Mouse (Mus musculus) testis, adult 2 months (tissue): ENCODE measurements at regions not wholly inside any gene's neighbourhood (a gene's known extent, or its start where the extent isn't known, plus 50 kb on each side); places are given as distances from the start of the nearest gene placed in this dataset.

Source experiments
- H3K27ac ChIP-seq: fragments of 200-500 bp; 2 replicates; pipeline ENCODE4 v1.5.1; 2012; ENCODE audit warnings: low read depth, low read length; ENCODE audit not compliant: control insufficient read depth, insufficient read depth
- H3K27me3 ChIP-seq: fragments of 200-500 bp; 2 replicates; pipeline ENCODE4 v1.6.1; 2012; ENCODE audit warnings: mild to moderate bottlenecking, low read length, moderate library complexity; ENCODE audit not compliant: control insufficient read depth, insufficient read depth
- H3K36me3 ChIP-seq: fragments of 200-500 bp; 2 replicates; pipeline ENCODE4 v1.6.1; 2012; ENCODE audit warnings: mild to moderate bottlenecking, low read length; ENCODE audit not compliant: control insufficient read depth, insufficient read depth
- H3K4me1 ChIP-seq: fragments of 200-500 bp; 2 replicates; pipeline ENCODE4 v1.6.1; 2012; ENCODE audit warnings: low read length; ENCODE audit not compliant: control insufficient read depth, insufficient read depth
- H3K4me3 ChIP-seq: fragments of 200-500 bp; 2 replicates; pipeline ENCODE4 v1.5.1; 2012; ENCODE audit warnings: low read depth, mild to moderate bottlenecking, low read length, moderate library complexity, mixed read lengths; ENCODE audit not compliant: control insufficient read depth
- CTCF ChIP-seq: fragments of 200-500 bp; IDR thresholded peaks from 2 replicates; pipeline ENCODE4 v1.5.1; 2012; ENCODE audit warnings: low read depth, mild to moderate bottlenecking, inconsistent platforms, low read length, moderate library complexity; ENCODE audit not compliant: control insufficient read depth, insufficient read depth, insufficient replicate concordance
- POLR2A ChIP-seq: fragments of 200-500 bp; IDR thresholded peaks from 2 replicates; pipeline ENCODE4 v1.6.1; 2012; ENCODE audit warnings: low read depth, mild to moderate bottlenecking, inconsistent platforms, low read length, moderate library complexity; ENCODE audit not compliant: control insufficient read depth

DNA sequence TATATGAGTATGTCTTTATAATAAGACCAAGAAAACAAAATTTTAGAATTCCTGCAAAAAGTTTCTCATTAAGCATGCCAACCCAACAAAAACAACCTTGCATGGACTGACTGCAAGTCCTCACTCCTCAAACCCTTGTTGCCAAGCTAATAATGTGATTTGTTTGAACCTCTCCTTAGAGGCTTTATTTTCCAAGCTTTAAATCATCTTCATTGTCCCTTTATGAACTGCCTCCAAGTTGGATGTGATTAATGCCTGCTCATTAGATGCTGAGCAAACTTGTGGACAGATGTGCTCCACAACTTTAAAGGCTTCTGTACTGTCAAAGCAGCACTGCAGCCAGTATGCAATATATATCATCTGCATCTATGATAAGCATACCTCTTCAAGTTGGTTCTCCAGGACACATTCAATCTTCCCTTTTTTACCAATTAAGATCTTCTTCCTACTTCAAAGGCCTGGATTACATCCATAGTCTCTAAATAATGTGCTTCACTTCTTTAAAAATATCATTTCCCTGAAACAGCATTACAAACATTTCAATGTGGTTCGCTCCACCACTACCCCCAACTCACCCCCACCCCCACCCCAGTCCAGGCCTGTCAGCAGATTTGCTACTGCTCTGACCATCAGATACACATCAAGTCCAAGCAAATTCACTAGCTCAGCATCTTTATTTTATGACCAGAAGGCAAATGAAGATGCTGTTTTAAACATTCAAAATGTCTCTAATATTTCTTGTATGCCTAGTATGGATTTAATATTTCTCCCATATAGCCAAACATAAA is 237.1 kb upstream of the Arx start:
- no peak overlapping the region for H3K4me3 ChIP-seq
- no peaks in the 10 kb centered on the region for H3K4me1 ChIP-seq
- H3K36me3 ChIP-seq: no peaks in the 10 kb centered on the region
- TF ChIP-seq CTCF (no peak), POLR2A (no peak)
- no peak overlapping the region for H3K27ac ChIP-seq
- no peaks in the 10 kb centered on the region for H3K27me3 ChIP-seq

DNA sequence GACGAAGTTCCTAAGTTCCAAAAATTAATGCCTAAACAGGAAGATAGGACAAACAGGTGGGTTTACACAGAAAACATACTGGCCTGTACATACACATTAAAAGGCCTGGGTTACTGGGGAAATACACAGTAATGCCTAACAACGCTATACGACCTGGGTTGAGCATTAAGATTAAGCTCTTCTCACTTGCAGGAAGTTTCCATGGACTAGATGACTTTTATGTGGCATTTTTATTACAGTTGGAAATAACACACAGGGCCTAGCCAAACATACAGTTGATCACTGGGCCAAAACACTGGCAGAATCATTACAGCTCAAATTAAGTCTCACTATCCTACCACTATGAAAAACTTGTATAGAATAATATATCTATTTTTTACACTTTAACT is 236.5 kb upstream of the Arx start:
- Histone ChIP-seq H3K27me3 (no peaks in the 10 kb centered on the region), H3K4me3 (no peak overlapping the region), H3K36me3 (no peaks in the 10 kb centered on the region), H3K27ac (no peak overlapping the region), H3K4me1 (no peaks in the 10 kb centered on the region)
- TF ChIP-seq CTCF (no peak), POLR2A (no peak)

DNA sequence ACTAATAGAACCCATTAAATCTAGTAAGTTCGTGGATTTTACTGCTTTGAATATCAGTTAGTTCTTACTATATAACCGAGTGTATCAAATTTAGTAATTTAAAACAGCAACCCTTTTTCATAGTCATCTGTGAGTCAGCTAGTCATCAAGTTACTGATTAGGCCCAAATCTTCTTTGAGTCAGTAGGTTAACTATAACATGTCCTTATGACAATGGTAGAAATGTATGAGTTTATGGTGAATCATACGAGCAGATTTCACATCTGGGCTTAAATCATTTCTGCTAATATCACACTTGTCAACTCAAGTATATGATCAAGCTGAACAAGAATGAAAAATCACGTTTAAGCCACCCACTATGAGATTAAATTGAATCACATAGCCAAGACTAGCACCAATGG is 226.7 kb upstream of the Arx start:
- H3K36me3 ChIP-seq: no peaks in the 10 kb centered on the region
- no peak for TF ChIP-seq CTCF
- no peak for TF ChIP-seq POLR2A
- no peaks in the 10 kb centered on the region for H3K27me3 ChIP-seq
- no peak overlapping the region for H3K4me3 ChIP-seq
- no peaks in the 10 kb centered on the region for H3K4me1 ChIP-seq
- H3K27ac ChIP-seq: no peak overlapping the region

DNA sequence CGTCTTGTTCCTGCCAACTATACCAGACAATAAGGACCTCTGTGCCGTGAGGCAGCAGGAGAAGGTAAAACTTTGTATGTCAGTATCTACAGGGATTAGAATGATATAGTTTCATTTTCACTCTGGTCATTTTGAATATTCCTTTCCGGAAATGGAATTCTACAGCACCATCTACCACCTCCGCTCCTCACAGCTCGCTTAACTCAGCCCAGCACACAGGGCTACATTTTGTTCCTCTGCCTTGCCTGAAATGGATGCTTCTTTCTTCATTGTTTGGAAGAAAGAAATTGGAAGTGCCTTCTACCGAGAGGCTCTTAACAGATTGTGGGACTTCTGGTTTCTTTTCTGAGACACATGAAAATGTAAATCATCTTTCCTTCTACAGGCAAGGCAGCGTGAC is 217.4 kb upstream of the Arx start:
- Histone ChIP-seq H3K36me3 (no peaks in the 10 kb centered on the region), H3K4me1 (no peaks in the 10 kb centered on the region), H3K4me3 (no peak overlapping the region), H3K27me3 (no peaks in the 10 kb centered on the region), H3K27ac (peak overlapping the region; percentile 23; the same call in 1 of the 2 replicates)
- no peak for TF ChIP-seq CTCF
- TF ChIP-seq POLR2A: no peak

DNA sequence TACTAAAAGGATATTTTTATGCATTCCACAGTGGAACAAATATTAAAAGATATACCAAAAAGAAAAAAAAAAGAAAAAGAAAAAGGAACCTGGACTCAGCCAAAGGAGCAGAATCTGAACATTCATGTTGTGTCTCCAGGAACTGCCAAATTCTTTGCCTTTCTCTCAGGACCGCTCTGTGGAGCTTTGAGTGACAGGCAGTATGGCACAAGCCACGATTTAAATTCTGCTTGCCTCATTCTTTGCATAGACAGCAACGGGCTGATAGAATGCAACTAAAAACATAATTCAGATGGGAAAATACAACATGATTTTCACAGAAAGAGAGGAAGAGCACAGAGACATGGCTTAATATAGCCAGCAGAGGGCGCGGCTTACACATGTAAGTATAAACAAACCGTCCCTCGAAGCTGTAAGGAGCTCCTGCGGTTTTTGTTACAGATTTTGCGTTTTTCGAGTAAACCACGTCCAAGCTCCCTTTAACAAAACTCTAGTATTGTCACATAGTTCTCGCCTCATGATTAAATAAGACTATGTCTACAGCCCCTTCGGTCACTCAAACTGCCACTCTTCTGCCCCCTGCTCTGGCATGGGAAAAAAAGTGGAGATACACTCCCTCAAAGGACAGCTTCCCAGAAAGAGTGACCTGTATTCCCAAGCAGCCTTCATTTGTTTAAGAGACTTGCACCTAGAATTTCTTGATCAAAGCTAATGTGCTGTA is 216.5 kb upstream of the Arx start:
- H3K27ac ChIP-seq: 0 out of 2 replicates have a peak overlapping the region, but pooled peaks have one; percentile 29
- TF ChIP-seq POLR2A (no peak), CTCF (no peak)
- H3K4me1 ChIP-seq: no peaks in the 10 kb centered on the region
- H3K4me3 ChIP-seq: no peak overlapping the region
- H3K27me3 ChIP-seq: no peaks in the 10 kb centered on the region
- no peaks in the 10 kb centered on the region for H3K36me3 ChIP-seq

DNA sequence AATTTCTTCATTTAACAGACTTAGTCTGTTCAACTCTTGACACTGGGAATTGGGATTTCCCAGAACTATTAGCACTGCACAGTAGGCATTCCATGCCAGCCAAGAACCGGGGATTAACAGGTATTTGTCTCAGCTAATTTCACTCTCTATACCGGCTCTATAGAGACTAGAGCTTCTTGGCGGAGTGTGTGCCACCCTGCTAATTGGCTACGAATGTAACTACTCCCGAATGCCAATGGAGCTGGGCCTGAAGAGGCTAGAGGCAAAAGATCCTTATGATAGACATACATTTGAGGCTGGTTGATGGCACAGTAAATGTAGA is 216.0 kb upstream of the Arx start:
- no peak for TF ChIP-seq CTCF
- no peak for TF ChIP-seq POLR2A
- H3K36me3 ChIP-seq: no peaks in the 10 kb centered on the region
- H3K4me3 ChIP-seq: no peak overlapping the region
- H3K27ac ChIP-seq: no peak overlapping the region
- no peaks in the 10 kb centered on the region for H3K4me1 ChIP-seq
- no peaks in the 10 kb centered on the region for H3K27me3 ChIP-seq

DNA sequence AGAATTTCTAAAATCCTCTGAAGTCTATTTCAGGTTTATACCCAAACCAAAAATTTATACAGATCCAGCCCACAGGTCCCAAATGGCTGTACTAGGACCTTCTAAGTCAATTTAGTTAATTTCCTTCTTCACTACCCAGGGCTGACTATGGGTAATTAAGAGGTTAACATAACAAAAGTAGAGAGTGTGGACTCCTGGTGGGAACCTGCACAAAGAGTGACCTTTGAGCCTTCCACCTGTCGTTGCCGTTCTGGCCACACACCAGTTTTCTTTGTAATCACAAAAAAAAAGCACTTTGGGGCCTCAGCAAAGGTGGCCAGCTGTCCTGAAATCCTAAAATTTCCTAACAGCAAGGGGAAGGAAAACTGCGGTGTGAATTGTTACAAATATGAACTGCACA is 197.3 kb upstream of the Arx start:
- H3K27me3 ChIP-seq: no peaks in the 10 kb centered on the region
- H3K36me3 ChIP-seq: no peaks in the 10 kb centered on the region
- no peak overlapping the region for H3K27ac ChIP-seq
- no peaks in the 10 kb centered on the region for H3K4me1 ChIP-seq
- H3K4me3 ChIP-seq: no peak overlapping the region
- TF ChIP-seq CTCF (no peak), POLR2A (no peak)

DNA sequence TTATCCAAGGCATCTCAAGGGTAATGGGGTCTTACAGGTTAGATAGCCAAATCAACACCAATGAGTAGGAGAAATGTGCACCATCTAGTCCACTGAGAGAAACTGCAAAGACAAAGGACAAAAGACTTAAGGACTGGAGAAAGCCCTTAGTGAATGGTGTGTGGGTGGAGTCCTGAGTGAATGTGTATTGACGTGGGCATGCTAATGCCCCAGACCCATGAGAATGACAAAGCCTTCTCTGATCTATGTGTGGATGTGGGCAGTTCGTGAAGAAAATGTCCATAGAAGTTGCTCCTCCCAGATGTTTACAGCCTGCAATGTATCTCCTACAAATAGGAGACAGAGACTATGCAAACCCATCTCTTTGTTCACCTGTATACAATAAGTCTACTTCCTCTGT is 188.7 kb upstream of the Arx start:
- H3K27me3 ChIP-seq: no peaks in the 10 kb centered on the region
- H3K27ac ChIP-seq: no peak overlapping the region
- H3K4me1 ChIP-seq: no peaks in the 10 kb centered on the region
- no peak overlapping the region for H3K4me3 ChIP-seq
- no peak for TF ChIP-seq POLR2A
- no peak for TF ChIP-seq CTCF
- no peaks in the 10 kb centered on the region for H3K36me3 ChIP-seq
